Mouse (Mus musculus): ENCODE measurements around the gene Zmynd8. TPM values are rescaled to one million over a fixed set of nuclear protein-coding genes. Genes with fewer than 3 reads are reported as not detected.

Zmynd8 gene
- polyA plus RNA-seq, 1 experiment: 29.0 TPM

GRCm38 (mm10) chr2:165885951-165886320, 12.9 kb downstream of the Zmynd8 start:
- WGBS: 14% methylated on average over 4 of the region's 4 CpGs
- DNase-seq: peak; percentile 87

GRCm38 (mm10) chr2:165885225-165885950, 13.4 kb downstream of the Zmynd8 start:
- H3K4me3 ChIP-seq (ENCODE audit: insufficient read depth, low read depth, low read length): peak overlapping the region; percentile 22; the same call in 1 of the 2 replicates
- H3K27ac ChIP-seq (ENCODE audit: insufficient read depth, low read depth, low read length): peak overlapping the region; percentile 99
- H3K36me3 ChIP-seq (ENCODE audit: control insufficient read depth, insufficient read depth, low read length): no peaks in the 10 kb centered on the region
- DNase-seq: peak; percentile 90
- H3K27me3 ChIP-seq (replicated peaks; ENCODE audit: control insufficient read depth, insufficient read depth, low read length): no peaks in the 10 kb centered on the region
- WGBS: 2% methylated on average over 17 of the region's 17 CpGs
- peaks cover 74% of the 10 kb centered on the region for H3K4me1 ChIP-seq (ENCODE audit: control insufficient read depth, insufficient read depth, low read length)
- peak; percentile 10 for TF ChIP-seq POLR2A (IDR thresholded peaks at IDR 0.05; ENCODE audit: low read depth, low read length)
- TF ChIP-seq CTCF (conservative IDR thresholded peaks at IDR 0.05; ENCODE audit: insufficient read depth, insufficient read length, low read depth, low read length): no peak

More at GRCm38 (mm10) chr2:165885951-165886320, 12.9 kb downstream of the Zmynd8 start:
- H3K4me1 ChIP-seq (ENCODE audit: control insufficient read depth, insufficient read depth, low read length): peaks cover 69% of the 10 kb centered on the region
- no peaks in the 10 kb centered on the region for H3K27me3 ChIP-seq (replicated peaks; ENCODE audit: control insufficient read depth, insufficient read depth, low read length)
- no peaks in the 10 kb centered on the region for H3K36me3 ChIP-seq (ENCODE audit: control insufficient read depth, insufficient read depth, low read length)
- peak overlapping the region; percentile 99 for H3K27ac ChIP-seq (ENCODE audit: insufficient read depth, low read depth, low read length)
- no peak overlapping the region for H3K4me3 ChIP-seq (ENCODE audit: insufficient read depth, low read depth, low read length)
- TF ChIP-seq POLR2A (IDR thresholded peaks at IDR 0.05; ENCODE audit: low read depth, low read length) (no peak), CTCF (conservative IDR thresholded peaks at IDR 0.05; ENCODE audit: insufficient read depth, insufficient read length, low read depth, low read length) (no peak)

- Histone ChIP-seq H3K4me3 (ENCODE audit: insufficient read depth, low read depth, low read length) (peak overlapping the region; percentile 37), H3K27me3 (replicated peaks; ENCODE audit: control insufficient read depth, insufficient read depth, low read length) (no peaks in the 10 kb centered on the region), H3K36me3 (ENCODE audit: control insufficient read depth, insufficient read depth, low read length) (no peaks in the 10 kb centered on the region), H3K27ac (ENCODE audit: insufficient read depth, low read depth, low read length) (peak overlapping the region; percentile 99), H3K4me1 (ENCODE audit: control insufficient read depth, insufficient read depth, low read length) (peaks cover 80% of the 10 kb centered on the region)
- 2% methylated on average over 21 of the region's 21 CpGs for WGBS
- DNase-seq: peak; percentile 99
- TF ChIP-seq CTCF (conservative IDR thresholded peaks at IDR 0.05; ENCODE audit: insufficient read depth, insufficient read length, low read depth, low read length): no peak
- no peak for TF ChIP-seq POLR2A (IDR thresholded peaks at IDR 0.05; ENCODE audit: low read depth, low read length)
Observed at GRCm38 (mm10) chr2:165884577-165885224, 14.1 kb downstream of the Zmynd8 start.

- Histone ChIP-seq H3K36me3 (ENCODE audit: control insufficient read depth, insufficient read depth, low read length) (no peaks in the 10 kb centered on the region), H3K27ac (ENCODE audit: insufficient read depth, low read depth, low read length) (peak overlapping the region; percentile 99), H3K4me3 (ENCODE audit: insufficient read depth, low read depth, low read length) (peak overlapping the region; percentile 44), H3K4me1 (ENCODE audit: control insufficient read depth, insufficient read depth, low read length) (peaks cover 82% of the 10 kb centered on the region), H3K27me3 (replicated peaks; ENCODE audit: control insufficient read depth, insufficient read depth, low read length) (no peaks in the 10 kb centered on the region)
- DNase-seq: peak; percentile 77
- under 1% methylated on average over 11 of the region's 11 CpGs for WGBS
- TF ChIP-seq POLR2A (IDR thresholded peaks at IDR 0.05; ENCODE audit: low read depth, low read length): peak; percentile 51
- TF ChIP-seq CTCF (conservative IDR thresholded peaks at IDR 0.05; ENCODE audit: insufficient read depth, insufficient read length, low read depth, low read length): no peak
Observed at GRCm38 (mm10) chr2:165883846-165884576, 14.8 kb downstream of the Zmynd8 start.

GRCm38 (mm10) chr2:165883006-165883405, 15.8 kb downstream of the Zmynd8 start:
- peak overlapping the region; percentile 16; the same call in 1 of the 2 replicates for H3K4me3 ChIP-seq (ENCODE audit: insufficient read depth, low read depth, low read length)
- H3K27ac ChIP-seq (ENCODE audit: insufficient read depth, low read depth, low read length): peak overlapping the region; percentile 93
- no peaks in the 10 kb centered on the region for H3K36me3 ChIP-seq (ENCODE audit: control insufficient read depth, insufficient read depth, low read length)
- peak; percentile 75 for DNase-seq
- H3K27me3 ChIP-seq (replicated peaks; ENCODE audit: control insufficient read depth, insufficient read depth, low read length): no peaks in the 10 kb centered on the region
- TF ChIP-seq CTCF (conservative IDR thresholded peaks at IDR 0.05; ENCODE audit: insufficient read depth, insufficient read length, low read depth, low read length) (0 out of 2 replicates have a peak, but pooled peaks have one; percentile 20), POLR2A (IDR thresholded peaks at IDR 0.05; ENCODE audit: low read depth, low read length) (no peak)
- WGBS: 9% methylated on average over 6 of the region's 6 CpGs
- H3K4me1 ChIP-seq (ENCODE audit: control insufficient read depth, insufficient read depth, low read length): peaks cover 77% of the 10 kb centered on the region

GRCm38 (mm10) chr2:165881585-165882431, 17.0 kb downstream of the Zmynd8 start:
- H3K4me1 ChIP-seq (ENCODE audit: control insufficient read depth, insufficient read depth, low read length): peaks cover 79% of the 10 kb centered on the region
- TF ChIP-seq CTCF (conservative IDR thresholded peaks at IDR 0.05; ENCODE audit: insufficient read depth, insufficient read length, low read depth, low read length) (no peak), POLR2A (IDR thresholded peaks at IDR 0.05; ENCODE audit: low read depth, low read length) (no peak)

More at GRCm38 (mm10) chr2:165881585-165882431, 17.0 kb downstream of the Zmynd8 start:
- Histone ChIP-seq H3K27me3 (replicated peaks; ENCODE audit: control insufficient read depth, insufficient read depth, low read length) (no peaks in the 10 kb centered on the region), H3K36me3 (ENCODE audit: control insufficient read depth, insufficient read depth, low read length) (no peaks in the 10 kb centered on the region), H3K4me3 (ENCODE audit: insufficient read depth, low read depth, low read length) (no peak overlapping the region), H3K27ac (ENCODE audit: insufficient read depth, low read depth, low read length) (peak overlapping the region; percentile 93)
- peak; percentile 78 for DNase-seq
- WGBS: 15% methylated on average over 11 of the region's 13 CpGs
